Mouse (Mus musculus) liver, embryonic 14.5 days (tissue): ENCODE results near the gene Exoc1.

Experiments used
- CTCF ChIP-seq: IDR thresholded peaks from 2 replicates; pipeline ENCODE4 v1.5.1; 2016; ENCODE audit warnings: antibody characterized with exemption, low read depth, control low read depth
- EP300 ChIP-seq: IDR thresholded peaks from 2 replicates; pipeline ENCODE4 v1.6.1; 2016; ENCODE audit warnings: antibody characterized with exemption, low read depth

DNA sequence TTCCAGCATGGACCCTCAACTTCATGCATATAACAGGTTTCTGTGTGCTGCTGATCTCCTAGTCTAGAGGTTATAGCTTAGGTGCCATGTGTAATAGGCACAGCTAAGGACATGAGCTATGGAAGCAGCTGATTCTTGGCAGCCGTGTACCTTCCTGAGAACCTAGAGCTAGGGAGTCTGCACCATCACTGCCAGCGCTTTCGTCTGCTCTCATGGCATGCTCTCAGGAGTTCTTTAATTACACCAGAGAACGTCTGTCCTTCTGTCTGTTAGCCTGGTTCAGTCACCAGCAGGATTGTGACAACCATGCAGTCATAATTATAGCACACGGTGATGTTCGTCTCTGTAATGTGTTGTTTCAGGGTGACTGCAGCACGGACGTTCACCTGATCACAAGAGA, 86.2 kb downstream of the Exoc1 start:
- TF ChIP-seq CTCF: no peak
- no peak for TF ChIP-seq EP300
